Mouse (Mus musculus): ENCODE results near the gene Gm10490. TPM values are rescaled to one million over a fixed set of nuclear protein-coding genes. Genes with fewer than 3 reads are reported as not detected.

Gene Gm10490
- polyA plus RNA-seq, 1 experiment from 2014 or later: not detected

GRCm38 (mm10) chrX:7878495-7878894, 30.8 kb upstream of the Gm10490 start:
- Histone ChIP-seq H3K4me1 (ENCODE audit: control insufficient read depth, insufficient read depth, low read length) (peaks cover 5% of the 10 kb centered on the region), H3K9ac (ENCODE audit: low read depth, low read length) (peak overlapping the region; percentile 68), H3K27me3 (ENCODE audit: control insufficient read depth, insufficient read depth, low read depth, low read length) (no peaks in the 10 kb centered on the region), H3K27ac (ENCODE audit: low read length) (peak overlapping the region; percentile 76), H3K9me3 (replicated peaks; ENCODE audit: control insufficient read depth, low read length, poor library complexity, severe bottlenecking) (no peaks in the 10 kb centered on the region), H3K4me3 (ENCODE audit: low read depth, low read length) (peak overlapping the region; percentile 52), H3K36me3 (ENCODE audit: control insufficient read depth, insufficient read depth, low read length) (peaks cover 2% of the 10 kb centered on the region; the same call in 1 of the 2 replicates), H3K4me2 (ENCODE audit: low read length) (peak overlapping the region; percentile 59)
- WGBS: 22% methylated on average over 21 of the region's 21 CpGs
- peak; percentile 52 for ATAC-seq

GRCm38 (mm10) chrX:7879819-7880218, 29.5 kb upstream of the Gm10490 start:
- peak overlapping the region; percentile 31 for H3K27ac ChIP-seq (ENCODE audit: low read length)
- 18% methylated on average over 11 of the region's 11 CpGs for WGBS

GRCm38 (mm10) chrX:7883841-7884567, 25.3 kb upstream of the Gm10490 start, which contains the start of gene Slc35a2:
Slc35a2 (plus strand) TSS chrX:7884028.
- no peaks in the 10 kb centered on the region for H3K36me3 ChIP-seq (ENCODE audit: control insufficient read depth, insufficient read depth, low read length)
- H3K27me3 ChIP-seq (ENCODE audit: control insufficient read depth, insufficient read depth, low read depth, low read length): no peaks in the 10 kb centered on the region
- peak within 1 kb of the TSS; percentile 89 for H3K27ac ChIP-seq (ENCODE audit: low read length)
- H3K9me3 ChIP-seq (replicated peaks; ENCODE audit: control insufficient read depth, low read length, poor library complexity, severe bottlenecking): no peaks in the 10 kb centered on the region
- H3K4me2 ChIP-seq (ENCODE audit: low read length): peak within 1 kb of the TSS; percentile 71
- peak; percentile 90 for ATAC-seq
- WGBS: 12% methylated on average over 39 of the region's 49 CpGs
- peak within 1 kb of the TSS; percentile 55 for H3K4me3 ChIP-seq (ENCODE audit: low read depth, low read length)
- H3K4me1 ChIP-seq (ENCODE audit: control insufficient read depth, insufficient read depth, low read length): peaks cover 8% of the 10 kb centered on the region
- H3K9ac ChIP-seq (ENCODE audit: low read depth, low read length): peak within 1 kb of the TSS; percentile 60

More at GRCm38 (mm10) chrX:7879819-7880218, 29.5 kb upstream of the Gm10490 start:
- 0 out of 2 replicates have a peak overlapping the region, but pooled peaks have one; percentile 68 for H3K9ac ChIP-seq (ENCODE audit: low read depth, low read length)
- no peaks in the 10 kb centered on the region for H3K36me3 ChIP-seq (ENCODE audit: control insufficient read depth, insufficient read depth, low read length)
- H3K27me3 ChIP-seq (ENCODE audit: control insufficient read depth, insufficient read depth, low read depth, low read length): no peaks in the 10 kb centered on the region
- H3K9me3 ChIP-seq (replicated peaks; ENCODE audit: control insufficient read depth, low read length, poor library complexity, severe bottlenecking): no peaks in the 10 kb centered on the region
- H3K4me1 ChIP-seq (ENCODE audit: control insufficient read depth, insufficient read depth, low read length): peaks cover 6% of the 10 kb centered on the region
- H3K4me3 ChIP-seq (ENCODE audit: low read depth, low read length): peak overlapping the region; percentile 52
- peak; percentile 54 for ATAC-seq
- H3K4me2 ChIP-seq (ENCODE audit: low read length): peak overlapping the region; percentile 59

- H3K9ac ChIP-seq (ENCODE audit: low read depth, low read length): peak overlapping the region; percentile 61
- H3K4me3 ChIP-seq (ENCODE audit: low read depth, low read length): peak overlapping the region; percentile 54
- H3K27ac ChIP-seq (ENCODE audit: low read length): no peak overlapping the region
- peak overlapping the region; percentile 60 for H3K4me2 ChIP-seq (ENCODE audit: low read length)
- ATAC-seq: no peak
- H3K9me3 ChIP-seq (replicated peaks; ENCODE audit: control insufficient read depth, low read length, poor library complexity, severe bottlenecking): no peaks in the 10 kb centered on the region; the same call in 1 of the 2 replicates
- peaks cover 4% of the 10 kb centered on the region for H3K36me3 ChIP-seq (ENCODE audit: control insufficient read depth, insufficient read depth, low read length)
- H3K4me1 ChIP-seq (ENCODE audit: control insufficient read depth, insufficient read depth, low read length): peaks cover 11% of the 10 kb centered on the region
- 24% methylated on average over 13 of the region's 13 CpGs for WGBS
- H3K27me3 ChIP-seq (ENCODE audit: control insufficient read depth, insufficient read depth, low read depth, low read length): no peaks in the 10 kb centered on the region
Measured at GRCm38 (mm10) chrX:7898211-7898610, 11.1 kb upstream of the Gm10490 start.

- 15% methylated on average over 62 of the region's 62 CpGs for WGBS
- ATAC-seq: peak; percentile 98
- Histone ChIP-seq H3K9me3 (replicated peaks; ENCODE audit: control insufficient read depth, low read length, poor library complexity, severe bottlenecking) (no peaks in the 10 kb centered on the region), H3K4me1 (ENCODE audit: control insufficient read depth, insufficient read depth, low read length) (peaks cover 11% of the 10 kb centered on the region), H3K4me3 (ENCODE audit: low read depth, low read length) (peak within 1 kb of the TSS; percentile 54), H3K4me2 (ENCODE audit: low read length) (peak within 1 kb of the TSS; percentile 60), H3K27me3 (ENCODE audit: control insufficient read depth, insufficient read depth, low read depth, low read length) (no peaks in the 10 kb centered on the region), H3K36me3 (ENCODE audit: control insufficient read depth, insufficient read depth, low read length) (peaks cover 4% of the 10 kb centered on the region), H3K9ac (ENCODE audit: low read depth, low read length) (peak within 1 kb of the TSS; percentile 76), H3K27ac (ENCODE audit: low read length) (peak within 1 kb of the TSS; percentile 89)
Measured at GRCm38 (mm10) chrX:7898880-7899874, 10.2 kb upstream of the Gm10490 start, which contains the start of the genes Pqbp1 and Timm17b. Pqbp1 (minus strand) TSS chrX:7899269. Timm17b (plus strand) TSS chrX:7899357.

GRCm38 (mm10) chrX:7904441-7904840, 4.9 kb upstream of the Gm10490 start:
- 92% methylated on average over 5 of the region's 5 CpGs for WGBS
- Histone ChIP-seq H3K9ac (ENCODE audit: low read depth, low read length) (no peak overlapping the region), H3K9me3 (replicated peaks; ENCODE audit: control insufficient read depth, low read length, poor library complexity, severe bottlenecking) (no peaks in the 10 kb centered on the region), H3K27ac (ENCODE audit: low read length) (no peak overlapping the region), H3K4me3 (ENCODE audit: low read depth, low read length) (no peak overlapping the region), H3K27me3 (ENCODE audit: control insufficient read depth, insufficient read depth, low read depth, low read length) (no peaks in the 10 kb centered on the region), H3K4me1 (ENCODE audit: control insufficient read depth, insufficient read depth, low read length) (peaks cover 3% of the 10 kb centered on the region; the same call in 1 of the 2 replicates), H3K4me2 (ENCODE audit: low read length) (no peak overlapping the region), H3K36me3 (ENCODE audit: control insufficient read depth, insufficient read depth, low read length) (no peaks in the 10 kb centered on the region)
- no peak for ATAC-seq

- no peaks in the 10 kb centered on the region for H3K27me3 ChIP-seq (ENCODE audit: control insufficient read depth, insufficient read depth, low read depth, low read length)
- no peak for ATAC-seq
Measured at GRCm38 (mm10) chrX:7907735-7908134, 1.6 kb upstream of the Gm10490 start, which contains the start of gene Gm10491. Gm10491 (minus strand) TSS chrX:7907835.

GRCm38 (mm10) chrX:7910473-7910872, 1.1 kb downstream of the Gm10490 start:
- Histone ChIP-seq H3K4me1 (ENCODE audit: control insufficient read depth, insufficient read depth, low read length) (no peaks in the 10 kb centered on the region), H3K4me3 (ENCODE audit: low read depth, low read length) (no peak overlapping the region), H3K9me3 (replicated peaks; ENCODE audit: control insufficient read depth, low read length, poor library complexity, severe bottlenecking) (no peaks in the 10 kb centered on the region), H3K27me3 (ENCODE audit: control insufficient read depth, insufficient read depth, low read depth, low read length) (no peaks in the 10 kb centered on the region), H3K36me3 (ENCODE audit: control insufficient read depth, insufficient read depth, low read length) (no peaks in the 10 kb centered on the region), H3K9ac (ENCODE audit: low read depth, low read length) (no peak overlapping the region), H3K27ac (ENCODE audit: low read length) (no peak overlapping the region), H3K4me2 (ENCODE audit: low read length) (no peak overlapping the region)
- no peak for ATAC-seq
- 42% methylated on average over 6 of the region's 6 CpGs for WGBS

More at GRCm38 (mm10) chrX:7907735-7908134, 1.6 kb upstream of the Gm10490 start, which contains the start of gene Gm10491:
- 84% methylated on average over 5 of the region's 5 CpGs for WGBS
- H3K27ac ChIP-seq (ENCODE audit: low read length): no peak within 1 kb of the TSS
- H3K4me2 ChIP-seq (ENCODE audit: low read length): no peak within 1 kb of the TSS
- H3K4me3 ChIP-seq (ENCODE audit: low read depth, low read length): no peak within 1 kb of the TSS
- no peaks in the 10 kb centered on the region for H3K9me3 ChIP-seq (replicated peaks; ENCODE audit: control insufficient read depth, low read length, poor library complexity, severe bottlenecking)
- H3K4me1 ChIP-seq (ENCODE audit: control insufficient read depth, insufficient read depth, low read length): no peaks in the 10 kb centered on the region
- H3K9ac ChIP-seq (ENCODE audit: low read depth, low read length): no peak within 1 kb of the TSS
- H3K36me3 ChIP-seq (ENCODE audit: control insufficient read depth, insufficient read depth, low read length): no peaks in the 10 kb centered on the region
